Mouse (Mus musculus): ENCODE measurements around the gene Bmpr2. TPM values are rescaled to one million over a fixed set of nuclear protein-coding genes. Genes with fewer than 3 reads are reported as not detected.

The Bmpr2 gene
- polyA plus RNA-seq, 1 experiment from 2014 or later, result 11.2 TPM

DNA sequence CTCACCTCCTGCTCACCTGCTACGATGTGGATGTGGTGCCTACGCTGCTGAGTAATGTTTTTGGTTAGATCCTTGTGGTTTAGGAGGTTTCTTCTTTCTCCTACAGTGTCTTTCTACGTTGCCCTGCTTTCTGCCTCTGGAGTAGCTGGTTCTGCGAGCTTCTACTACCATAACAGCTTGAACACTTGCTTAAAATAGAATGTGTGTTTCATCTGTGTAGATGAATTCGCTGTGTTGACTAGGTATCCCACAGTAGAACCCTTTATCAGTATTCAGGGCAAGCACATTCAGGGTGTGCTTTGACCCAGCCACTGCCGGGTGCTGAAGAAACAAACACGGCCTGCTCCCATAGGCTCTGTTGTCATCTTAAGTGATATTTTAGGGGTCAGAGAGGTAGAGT lies 114.9 kb downstream of the Bmpr2 start:
- Histone ChIP-seq H3K4me3 (no peak overlapping the region), H3K27ac (no peak overlapping the region), H3K4me1 (no peaks in the 10 kb centered on the region), H3K36me3 (peaks cover 22% of the 10 kb centered on the region), H3K9me3 (no peaks in the 10 kb centered on the region), H3K4me2 (replicated peaks) (no peak overlapping the region), H3K9ac (no peak overlapping the region), H3K27me3 (no peaks in the 10 kb centered on the region)
- no peak for ATAC-seq (ENCODE audit: low FRiP score, low read depth)
- WGBS, result 94% methylated on average over 7 of the region's 7 CpGs

DNA sequence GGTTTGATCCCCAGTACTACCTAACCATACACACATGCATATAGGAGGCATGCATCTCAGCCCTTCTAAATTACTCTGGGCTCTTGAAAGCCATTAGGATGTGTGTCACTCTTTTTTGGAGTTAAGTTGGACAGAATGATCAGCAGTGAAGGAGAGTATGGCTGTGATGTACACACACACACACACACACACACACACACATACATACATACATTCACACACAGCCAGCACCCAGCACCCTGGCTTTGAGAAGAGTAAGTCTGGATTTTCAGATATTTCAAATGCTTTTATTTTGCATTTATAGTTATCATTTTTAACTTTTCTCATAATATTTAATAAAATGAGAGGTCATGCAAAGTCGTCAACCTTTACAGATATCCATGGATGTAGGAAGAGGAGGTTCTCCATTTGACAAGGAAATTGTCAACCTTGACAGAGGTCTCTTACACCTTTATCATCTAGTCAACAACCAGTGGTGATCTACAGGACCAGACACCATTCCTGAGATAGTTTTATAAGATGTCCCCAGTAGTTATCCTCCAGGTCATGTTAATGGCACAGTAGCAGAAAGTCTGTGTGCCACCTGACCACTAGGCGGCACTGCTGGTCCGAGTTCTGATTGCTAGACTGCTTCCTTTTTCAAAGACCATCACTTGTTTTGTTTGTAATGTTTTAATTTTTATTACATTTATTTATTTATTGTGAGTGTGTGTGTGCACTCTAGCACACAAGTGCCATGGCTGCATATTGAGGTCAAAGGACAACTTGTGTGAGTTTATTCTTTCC lies 120.3 kb downstream of the Bmpr2 start:
- Histone ChIP-seq H3K4me1 (peaks cover 16% of the 10 kb centered on the region), H3K27ac (no peak overlapping the region), H3K36me3 (peaks cover 9% of the 10 kb centered on the region), H3K4me3 (no peak overlapping the region), H3K27me3 (no peaks in the 10 kb centered on the region), H3K9me3 (no peaks in the 10 kb centered on the region), H3K4me2 (replicated peaks) (no peak overlapping the region), H3K9ac (no peak overlapping the region)
- no peak for ATAC-seq (ENCODE audit: low FRiP score, low read depth)
- 34% methylated on average over 3 of the region's 3 CpGs for WGBS

DNA sequence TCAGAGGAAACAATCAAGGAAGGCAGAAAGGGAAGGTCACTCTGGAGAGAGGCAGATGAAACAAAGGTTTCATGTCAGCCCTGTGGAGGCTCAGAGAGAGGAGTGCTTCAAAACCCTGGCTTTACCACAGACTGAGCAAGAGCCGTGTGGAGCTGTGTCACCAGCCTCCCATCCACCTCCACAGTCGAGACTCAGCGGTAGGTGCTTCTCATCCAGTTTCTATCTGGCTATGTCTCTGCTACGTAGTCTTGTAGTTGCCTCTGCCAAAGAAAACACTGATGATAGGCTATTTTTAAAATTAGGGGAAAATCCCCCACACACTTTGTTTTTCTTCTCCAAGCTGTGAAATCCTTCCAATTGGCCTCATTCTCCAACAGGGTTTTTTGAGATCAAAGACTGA lies 123.7 kb downstream of the Bmpr2 start:
- H3K4me2 ChIP-seq (replicated peaks), result no peak overlapping the region
- no peaks in the 10 kb centered on the region for H3K36me3 ChIP-seq
- ATAC-seq (ENCODE audit: low FRiP score, low read depth), result no peak
- H3K27ac ChIP-seq, result no peak overlapping the region
- WGBS, result 50% methylated on average over 4 of the region's 4 CpGs
- peaks cover 16% of the 10 kb centered on the region for H3K4me1 ChIP-seq
- H3K4me3 ChIP-seq, result no peak overlapping the region
- no peak overlapping the region for H3K9ac ChIP-seq
- H3K9me3 ChIP-seq, result no peaks in the 10 kb centered on the region
- no peaks in the 10 kb centered on the region for H3K27me3 ChIP-seq

DNA sequence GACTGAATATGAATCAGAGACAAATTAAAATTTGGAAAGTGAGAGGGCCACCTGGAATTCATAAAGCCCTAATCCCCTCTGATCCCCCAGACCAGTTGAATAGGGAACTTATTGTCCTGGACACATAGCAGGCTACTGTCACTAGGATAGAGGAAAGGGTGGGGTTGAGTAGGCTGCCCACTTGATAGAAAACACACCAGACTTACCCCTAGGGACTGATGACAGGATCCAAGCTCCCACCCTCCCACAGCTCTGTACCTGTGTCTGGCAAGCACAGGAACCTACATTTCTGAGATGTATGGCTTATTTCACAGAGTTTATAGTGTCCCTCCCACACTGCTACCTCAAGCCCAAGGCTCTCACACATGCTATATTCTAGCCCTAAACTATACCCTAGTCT lies 124.8 kb downstream of the Bmpr2 start:
- H3K4me1 ChIP-seq, result peaks cover 16% of the 10 kb centered on the region
- no peak overlapping the region for H3K9ac ChIP-seq
- ATAC-seq (ENCODE audit: low FRiP score, low read depth), result no peak
- no peak overlapping the region for H3K27ac ChIP-seq
- no peak overlapping the region for H3K4me2 ChIP-seq (replicated peaks)
- H3K36me3 ChIP-seq, result no peaks in the 10 kb centered on the region
- no peak overlapping the region for H3K4me3 ChIP-seq
- H3K9me3 ChIP-seq, result no peaks in the 10 kb centered on the region
- H3K27me3 ChIP-seq, result no peaks in the 10 kb centered on the region

DNA sequence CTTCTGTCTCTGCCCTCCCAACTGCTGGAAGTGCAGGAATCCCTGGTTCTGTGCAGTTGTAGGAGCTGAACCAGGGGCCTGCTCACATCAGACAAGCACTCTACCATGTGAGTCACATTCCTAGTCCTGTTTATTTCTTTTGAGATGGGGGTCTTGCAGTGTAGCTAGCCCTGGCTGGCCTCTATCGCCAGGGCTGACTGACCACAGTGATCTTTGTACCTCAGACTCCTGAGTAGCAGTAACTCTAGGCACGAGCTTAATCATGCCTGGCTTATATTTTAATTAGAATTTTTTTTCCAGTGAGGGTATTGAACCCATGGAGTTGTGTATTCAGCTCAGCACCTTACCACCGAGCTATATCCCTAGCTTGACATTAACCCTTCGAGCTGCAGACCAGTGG lies 128.0 kb downstream of the Bmpr2 start:
- no peak overlapping the region for H3K4me3 ChIP-seq
- no peak overlapping the region for H3K27ac ChIP-seq
- no peak for ATAC-seq (ENCODE audit: low FRiP score, low read depth)
- H3K36me3 ChIP-seq, result no peaks in the 10 kb centered on the region
- H3K4me1 ChIP-seq, result peaks cover 20% of the 10 kb centered on the region
- H3K9me3 ChIP-seq, result no peaks in the 10 kb centered on the region
- WGBS, result 74% methylated on average over 4 of the region's 4 CpGs
- H3K4me2 ChIP-seq (replicated peaks), result no peak overlapping the region
- H3K27me3 ChIP-seq, result no peaks in the 10 kb centered on the region
- H3K9ac ChIP-seq, result no peak overlapping the region

DNA sequence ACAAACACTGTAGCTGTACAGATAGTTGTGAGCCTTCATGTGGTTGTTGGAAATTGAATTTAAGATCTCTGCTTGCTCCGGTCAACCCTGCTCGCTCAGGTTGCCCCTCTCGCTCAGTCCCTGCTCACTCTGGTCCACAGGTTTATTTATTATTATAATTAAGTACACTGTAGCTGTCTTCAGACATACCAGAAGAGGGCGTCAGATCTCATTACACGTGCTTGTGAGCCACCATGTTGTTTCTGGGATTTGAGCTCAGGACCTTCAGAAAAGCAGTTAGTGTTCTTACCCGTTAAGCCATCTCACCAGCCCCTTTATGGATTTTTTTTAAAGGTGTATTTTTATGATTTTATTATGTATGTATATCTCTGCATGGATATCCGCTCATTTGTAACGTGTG lies 129.6 kb downstream of the Bmpr2 start:
- no peak overlapping the region for H3K4me2 ChIP-seq (replicated peaks)
- no peak overlapping the region for H3K4me3 ChIP-seq
- H3K27me3 ChIP-seq, result no peaks in the 10 kb centered on the region
- 81% methylated on average over 8 of the region's 8 CpGs for WGBS
- ATAC-seq (ENCODE audit: low FRiP score, low read depth), result no peak
- no peaks in the 10 kb centered on the region for H3K9me3 ChIP-seq
- no peak overlapping the region for H3K9ac ChIP-seq
- H3K36me3 ChIP-seq, result no peaks in the 10 kb centered on the region
- no peak overlapping the region for H3K27ac ChIP-seq
- peaks cover 8% of the 10 kb centered on the region; the same call in 1 of the 2 replicates for H3K4me1 ChIP-seq

DNA sequence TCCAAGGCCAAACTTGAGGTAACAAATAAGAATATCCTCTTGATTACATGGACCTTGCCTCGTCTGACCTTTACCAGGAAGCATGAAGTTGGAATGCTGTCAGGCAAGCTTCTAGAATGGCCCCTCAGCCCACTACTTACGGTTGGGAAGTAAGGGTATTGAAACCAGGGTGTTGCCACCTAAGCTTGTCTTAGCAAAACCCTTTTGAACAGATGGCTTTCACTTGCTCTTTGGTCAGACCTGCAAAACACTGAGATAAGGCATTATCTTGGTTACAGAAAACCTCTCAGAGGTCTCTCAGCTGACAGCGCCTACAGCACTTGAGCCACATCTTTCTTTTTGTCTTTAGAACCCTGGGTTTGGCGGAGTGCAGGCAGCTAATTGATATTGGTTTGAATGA lies 130.8 kb downstream of the Bmpr2 start:
- WGBS, result 72% methylated on average over 4 of the region's 4 CpGs
- H3K27ac ChIP-seq, result no peak overlapping the region
- H3K27me3 ChIP-seq, result no peaks in the 10 kb centered on the region
- H3K4me2 ChIP-seq (replicated peaks), result no peak overlapping the region
- H3K36me3 ChIP-seq, result no peaks in the 10 kb centered on the region
- H3K4me1 ChIP-seq, result 0 out of 2 replicates have a peak, but pooled peaks cover 7% of the 10 kb centered on the region
- no peak overlapping the region for H3K9ac ChIP-seq
- H3K9me3 ChIP-seq, result no peaks in the 10 kb centered on the region
- H3K4me3 ChIP-seq, result no peak overlapping the region
- ATAC-seq (ENCODE audit: low FRiP score, low read depth), result no peak

DNA sequence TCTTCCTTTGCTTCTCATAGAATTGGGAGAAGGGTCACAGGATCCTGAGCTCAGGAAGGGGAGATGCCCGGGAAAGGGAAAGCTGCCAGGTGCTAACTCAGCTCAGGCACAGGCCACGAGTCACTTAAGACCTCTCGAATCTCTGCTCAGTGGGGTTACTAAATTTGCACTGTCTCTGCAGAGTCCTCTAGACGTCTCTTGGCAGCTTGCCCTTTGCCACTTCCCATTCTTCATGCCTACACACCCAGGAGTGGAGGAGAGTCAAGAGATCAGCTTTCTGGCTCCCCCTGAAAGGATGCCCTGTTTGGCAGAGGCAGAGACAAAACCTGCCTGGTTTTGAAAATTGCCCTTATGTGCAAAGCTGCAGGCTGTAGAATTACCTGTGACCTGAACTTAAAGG lies 132.3 kb downstream of the Bmpr2 start:
- H3K4me3 ChIP-seq, result no peak overlapping the region
- no peaks in the 10 kb centered on the region for H3K9me3 ChIP-seq
- no peak overlapping the region for H3K9ac ChIP-seq
- no peak overlapping the region for H3K27ac ChIP-seq
- H3K27me3 ChIP-seq, result no peaks in the 10 kb centered on the region
- no peak overlapping the region for H3K4me2 ChIP-seq (replicated peaks)
- no peaks in the 10 kb centered on the region for H3K36me3 ChIP-seq
- 41% methylated on average over 4 of the region's 4 CpGs for WGBS
- ATAC-seq (ENCODE audit: low FRiP score, low read depth), result no peak
- H3K4me1 ChIP-seq, result peaks cover 14% of the 10 kb centered on the region; the same call in 1 of the 2 replicates

DNA sequence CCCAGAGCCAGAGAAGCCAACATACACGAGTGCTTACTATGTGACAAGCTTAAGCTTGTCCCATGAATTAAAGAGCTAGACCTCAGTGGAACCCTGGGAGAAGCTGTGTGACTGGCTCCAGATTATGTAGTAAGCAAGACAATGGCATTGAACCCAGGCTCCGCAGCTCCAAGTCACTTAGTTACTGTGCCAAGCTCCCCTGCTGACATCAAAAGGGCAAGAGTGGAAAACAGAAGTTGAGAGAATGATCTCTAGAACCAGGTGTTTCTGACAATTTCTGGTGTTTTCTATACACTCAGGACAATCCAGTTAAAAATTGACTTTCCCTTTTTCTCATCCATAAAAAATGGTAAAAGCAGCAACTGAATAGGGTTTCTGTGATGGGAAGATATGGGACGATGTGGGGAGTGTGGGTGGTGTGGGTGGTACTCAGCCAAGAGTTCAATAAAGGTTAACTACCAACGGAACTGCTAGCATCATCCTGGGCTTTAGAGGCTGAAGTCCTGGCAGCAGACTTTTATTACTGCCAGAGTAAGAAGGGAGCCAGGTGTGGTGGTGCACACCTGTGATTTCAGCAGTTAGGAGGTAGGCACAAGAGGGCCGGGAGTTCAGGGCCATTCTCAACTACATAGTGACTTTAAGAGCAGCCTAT lies 134.1 kb downstream of the Bmpr2 start:
- H3K4me1 ChIP-seq, result peaks cover 14% of the 10 kb centered on the region; the same call in 1 of the 2 replicates
- no peaks in the 10 kb centered on the region for H3K36me3 ChIP-seq
- no peak overlapping the region for H3K4me2 ChIP-seq (replicated peaks)
- H3K4me3 ChIP-seq, result no peak overlapping the region
- H3K9ac ChIP-seq, result no peak overlapping the region
- no peak for ATAC-seq (ENCODE audit: low FRiP score, low read depth)
- no peak overlapping the region for H3K27ac ChIP-seq
- H3K27me3 ChIP-seq, result no peaks in the 10 kb centered on the region
- H3K9me3 ChIP-seq, result no peaks in the 10 kb centered on the region
- 48% methylated on average over 5 of the region's 5 CpGs for WGBS

DNA sequence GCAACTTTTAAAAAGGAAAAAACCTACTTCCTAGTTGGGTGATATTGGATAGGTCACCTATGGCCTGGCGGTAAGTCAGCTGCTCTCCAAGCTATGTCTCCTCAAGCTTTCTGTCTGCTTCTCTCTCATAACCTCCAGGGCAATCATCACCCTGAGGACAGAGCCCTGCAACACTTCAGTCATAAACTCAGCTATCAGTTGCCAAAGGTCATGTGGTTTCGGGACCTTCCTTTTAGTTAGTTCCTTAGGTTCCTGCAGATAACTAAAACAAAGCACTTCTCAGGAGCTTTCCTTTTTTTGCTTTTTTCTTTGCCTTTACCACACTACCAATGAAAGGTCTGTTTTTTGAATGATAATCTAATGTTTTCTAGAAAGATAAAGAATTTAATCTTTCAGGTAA lies 136.5 kb downstream of the Bmpr2 start:
- Histone ChIP-seq H3K27ac (no peak overlapping the region), H3K4me1 (peaks cover 14% of the 10 kb centered on the region; the same call in 1 of the 2 replicates), H3K27me3 (no peaks in the 10 kb centered on the region), H3K4me2 (replicated peaks) (no peak overlapping the region), H3K9ac (no peak overlapping the region), H3K4me3 (no peak overlapping the region), H3K36me3 (no peaks in the 10 kb centered on the region), H3K9me3 (no peaks in the 10 kb centered on the region)
- ATAC-seq (ENCODE audit: low FRiP score, low read depth), result no peak
- WGBS, result 78% methylated on average over 2 of the region's 2 CpGs

DNA sequence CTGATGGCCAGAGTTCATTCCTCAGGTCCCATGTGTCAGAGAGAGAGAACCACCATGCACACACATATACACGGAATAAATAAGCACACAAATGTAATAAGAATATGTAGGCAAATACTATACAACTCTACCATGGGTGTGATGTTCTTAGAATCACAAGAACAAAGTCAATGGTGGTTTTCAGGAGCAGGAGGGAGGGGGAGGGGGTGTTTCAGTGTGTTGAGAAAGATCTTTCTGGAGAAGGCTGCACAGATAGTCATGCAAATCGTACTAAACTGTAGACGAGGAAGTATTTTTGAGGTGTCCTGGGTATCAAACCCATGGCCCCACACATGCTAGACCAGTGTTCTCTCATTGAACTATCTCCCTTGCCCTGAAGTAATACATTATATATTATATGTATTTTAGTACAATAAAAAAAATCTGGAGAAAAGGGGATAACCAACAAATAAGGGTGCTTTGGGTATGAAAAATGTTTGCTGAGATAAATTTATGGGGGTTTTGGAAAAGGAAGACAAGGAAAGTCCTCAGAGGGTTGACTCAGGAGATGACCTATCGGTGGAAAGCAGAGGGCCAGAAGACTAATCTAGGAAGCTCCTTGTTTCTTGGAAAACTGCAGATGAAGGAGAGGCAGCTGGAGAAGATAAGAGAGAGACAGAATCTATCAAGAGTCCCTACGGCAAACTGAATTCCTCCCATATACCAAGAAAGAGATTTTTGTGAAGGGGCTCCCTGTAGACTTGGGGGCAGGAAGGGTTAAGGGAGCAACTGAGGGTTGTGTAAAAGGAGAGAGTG lies 138.1 kb downstream of the Bmpr2 start:
- ATAC-seq (ENCODE audit: low FRiP score, low read depth), result no peak
- no peak overlapping the region for H3K4me3 ChIP-seq
- H3K4me2 ChIP-seq (replicated peaks), result no peak overlapping the region
- H3K36me3 ChIP-seq, result no peaks in the 10 kb centered on the region
- no peak overlapping the region for H3K9ac ChIP-seq
- H3K4me1 ChIP-seq, result peaks cover 10% of the 10 kb centered on the region; the same call in 1 of the 2 replicates
- WGBS, result 94% methylated on average over 5 of the region's 5 CpGs
- H3K9me3 ChIP-seq, result no peaks in the 10 kb centered on the region
- no peak overlapping the region for H3K27ac ChIP-seq
- H3K27me3 ChIP-seq, result no peaks in the 10 kb centered on the region

DNA sequence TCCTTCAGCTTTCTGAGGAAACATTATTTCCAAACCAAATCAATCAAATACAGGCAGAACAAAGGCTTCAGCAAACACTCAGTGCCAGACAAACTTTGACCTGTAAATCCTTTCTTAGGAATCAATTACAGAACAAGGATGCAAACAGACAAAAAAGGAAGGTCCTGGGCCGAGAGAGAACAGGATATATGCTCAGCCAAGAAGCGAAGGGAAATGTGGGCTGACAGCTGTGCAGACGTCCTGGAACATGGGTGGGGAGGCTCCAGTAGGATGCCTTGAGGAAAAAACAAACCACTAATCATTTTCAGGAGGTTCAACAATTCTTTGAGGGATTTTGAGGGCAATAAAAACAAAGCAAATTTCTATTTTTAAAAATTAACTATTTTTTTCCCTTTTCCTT lies 139.4 kb downstream of the Bmpr2 start:
- WGBS, result 23% methylated on average over 3 of the region's 3 CpGs
- Histone ChIP-seq H3K4me3 (no peak overlapping the region), H3K36me3 (no peaks in the 10 kb centered on the region), H3K9me3 (no peaks in the 10 kb centered on the region), H3K4me2 (replicated peaks) (no peak overlapping the region), H3K4me1 (peaks cover 10% of the 10 kb centered on the region; the same call in 1 of the 2 replicates), H3K9ac (no peak overlapping the region), H3K27ac (no peak overlapping the region), H3K27me3 (no peaks in the 10 kb centered on the region)
- no peak for ATAC-seq (ENCODE audit: low FRiP score, low read depth)

All from limb, embryonic 13.5 days (tissue).